Mouse (Mus musculus) lung, postnatal 0 days (tissue): ENCODE data around the gene Fry.

Source experiments
- CTCF ChIP-seq: IDR thresholded peaks from 2 replicates; pipeline ENCODE4 v1.5.1; 2016; ENCODE audit warnings: antibody characterized with exemption, mild to moderate bottlenecking
- EP300 ChIP-seq: IDR thresholded peaks from 2 replicates; pipeline ENCODE4 v1.6.1; 2016; ENCODE audit warnings: antibody characterized with exemption, mild to moderate bottlenecking, control low read depth

- TF ChIP-seq CTCF (no peak), EP300 (no peak)
These were observed 196.1 kb downstream of the Fry start for GRCm38 (mm10) chr5:150314582-150314981.
